Mouse (Mus musculus) CH12.LX (cell line): ENCODE results near the gene Gm6309. TPM values are rescaled to one million over a fixed set of nuclear protein-coding genes. Genes with fewer than 3 reads are reported as not detected.

Experiments used
- DNase-seq: peaks from one replicate; pipeline ENCODE4 v3.0.0-alpha.2; 2013; ENCODE audit errors: extremely low read depth
- H3K27ac ChIP-seq: 2 replicates; pipeline ENCODE4 v1.5.1; 2012; ENCODE audit warnings: low read depth, mild to moderate bottlenecking, control low read depth, moderate library complexity; ENCODE audit not compliant: insufficient read depth
- H3K27me3 ChIP-seq: replicated peaks from 2 replicates; pipeline ENCODE3; 2012; ENCODE audit warnings: inconsistent platforms
- H3K36me3 ChIP-seq, 2 experiments: replicated peaks in 1 of 2; 2 replicates each; pipeline versions ENCODE3 to v1.6.1; 2012; ENCODE audit warnings: inconsistent platforms in 1 of 2, low read length in 1 of 2, mild to moderate bottlenecking in 1 of 2, mixed read lengths in 1 of 2, moderate library complexity in 1 of 2; ENCODE audit not compliant: control insufficient read depth in 1 of 2, insufficient read depth in 1 of 2
- H3K4me1 ChIP-seq, 2 experiments: 2 replicates each; pipeline ENCODE4 v1.6.1; 2012; ENCODE audit warnings: inconsistent platforms in 1 of 2, moderate library complexity in 1 of 2; ENCODE audit not compliant: insufficient read depth in 2 of 2, control insufficient read depth in 1 of 2
- H3K4me2 ChIP-seq: 2 replicates; pipeline ENCODE4 v1.6.1; 2012; ENCODE audit warnings: low read depth, mild to moderate bottlenecking, control low read depth; ENCODE audit not compliant: poor library complexity, insufficient read depth, severe bottlenecking
- H3K4me3 ChIP-seq, 3 experiments: fragments of 150-350 bp in 1 of 3; sonication (generic) in 1 of 3; replicated peaks in 1 of 3; 2 replicates each; pipeline versions ENCODE3 to v1.5.1; 2011 to 2012; ENCODE audit warnings: low read depth in 2 of 3, low read length in 2 of 3, mild to moderate bottlenecking in 2 of 3, moderate library complexity in 2 of 3, control low read depth in 1 of 3, improper control_type of control experiment in 1 of 3, inconsistent platforms in 1 of 3, mixed read lengths in 1 of 3; ENCODE audit not compliant: poor library complexity in 1 of 3
- H3K79me2 ChIP-seq: replicated peaks from 2 replicates; pipeline ENCODE4 v1.6.1; 2012; ENCODE audit warnings: mild to moderate bottlenecking, moderate library complexity; ENCODE audit not compliant: control insufficient read depth, poor library complexity, insufficient read depth, severe bottlenecking; ENCODE audit errors: extremely low read depth
- H3K9ac ChIP-seq: 2 replicates; pipeline ENCODE4 v1.6.1; 2012; ENCODE audit warnings: low read depth, mild to moderate bottlenecking, control low read depth, moderate library complexity; ENCODE audit not compliant: insufficient read depth
- H3K9me3 ChIP-seq: replicated peaks from 2 replicates; pipeline ENCODE3; 2012; ENCODE audit warnings: low read length, inconsistent platforms, mixed read lengths
- BHLHE40 ChIP-seq: IDR thresholded peaks from 2 replicates; pipeline ENCODE4 v1.6.1; 2011; ENCODE audit warnings: mild to moderate bottlenecking, low read depth, low read length, improper control_type of control experiment
- CHD1 ChIP-seq: IDR thresholded peaks from 2 replicates; pipeline ENCODE4 v1.6.1; 2012; ENCODE audit warnings: low read depth, low read length, improper control_type of control experiment, inconsistent platforms
- CTCF ChIP-seq, 2 experiments: IDR thresholded peaks in 1 of 2; conservative IDR thresholded peaks in 1 of 2; 2 replicates each; pipeline ENCODE4 v1.5.1; 2011 to 2012; ENCODE audit warnings: low read depth in 2 of 2, low read length in 2 of 2, improper control_type of control experiment in 1 of 2, inconsistent platforms in 1 of 2, mild to moderate bottlenecking in 1 of 2, moderate library complexity in 1 of 2
- ELF1 ChIP-seq: IDR thresholded peaks from 2 replicates; pipeline ENCODE4 v1.6.1; 2014; ENCODE audit warnings: low read depth, mild to moderate bottlenecking, inconsistent platforms, low read length, improper control_type of control experiment
- GABPA ChIP-seq: IDR thresholded peaks from 2 replicates; pipeline ENCODE4 v1.6.1; 2012; ENCODE audit warnings: low read depth, low read length, improper control_type of control experiment, inconsistent platforms; ENCODE audit not compliant: insufficient replicate concordance
- HCFC1 ChIP-seq: IDR thresholded peaks from 2 replicates; pipeline ENCODE4 v1.6.1; 2012; ENCODE audit warnings: low read depth, mild to moderate bottlenecking, inconsistent platforms, low read length, improper control_type of control experiment
- IRF4 ChIP-seq: IDR thresholded peaks from 2 replicates; pipeline ENCODE4 v1.6.1; 2014; ENCODE audit warnings: low read depth, mild to moderate bottlenecking, inconsistent platforms, low read length, improper control_type of control experiment
- JUN ChIP-seq: IDR thresholded peaks from 2 replicates; pipeline ENCODE4 v1.6.1; 2011; ENCODE audit warnings: low read depth, mild to moderate bottlenecking, low read length, improper control_type of control experiment, moderate library complexity; ENCODE audit not compliant: insufficient read depth
- JUND ChIP-seq: conservative IDR thresholded peaks from 2 replicates; pipeline ENCODE4 v1.6.1; 2011; ENCODE audit warnings: low read depth, low read length, improper control_type of control experiment
- MAFK ChIP-seq: IDR thresholded peaks from 2 replicates; pipeline ENCODE4 v1.6.1; 2011; ENCODE audit warnings: low read length, improper control_type of control experiment; ENCODE audit not compliant: insufficient replicate concordance
- MAZ ChIP-seq: IDR thresholded peaks from 2 replicates; pipeline ENCODE4 v1.6.1; 2012; ENCODE audit warnings: low read depth, mild to moderate bottlenecking, inconsistent platforms, low read length, improper control_type of control experiment, moderate library complexity
- MEF2A ChIP-seq: IDR thresholded peaks from 2 replicates; pipeline ENCODE4 v1.6.1; 2014; ENCODE audit warnings: low read depth, mild to moderate bottlenecking, inconsistent platforms, low read length, improper control_type of control experiment, borderline replicate concordance
- MXI1 ChIP-seq: IDR thresholded peaks from 2 replicates; pipeline ENCODE4 v1.6.1; 2011; ENCODE audit warnings: mild to moderate bottlenecking, low read depth, low read length, improper control_type of control experiment
- NRF1 ChIP-seq: IDR thresholded peaks from 2 replicates; pipeline ENCODE4 v1.6.1; 2014; ENCODE audit warnings: low read depth, mild to moderate bottlenecking, inconsistent platforms, low read length, improper control_type of control experiment, moderate library complexity
- PAX5 ChIP-seq: IDR thresholded peaks from 2 replicates; pipeline ENCODE4 v1.6.1; 2012; ENCODE audit warnings: low read length, inconsistent platforms, mixed read lengths
- POLR2A ChIP-seq: IDR thresholded peaks from 2 replicates; pipeline ENCODE4 v1.6.1; 2011; ENCODE audit warnings: low read depth, mild to moderate bottlenecking, improper control_type of control experiment, low read length
- POLR2AphosphoS2 ChIP-seq: IDR thresholded peaks from 2 replicates; pipeline ENCODE4 v1.6.1; 2011; ENCODE audit warnings: low read depth, low read length, improper control_type of control experiment
- RAD21 ChIP-seq: IDR thresholded peaks from 2 replicates; pipeline ENCODE4 v1.6.1; 2011; ENCODE audit warnings: low read depth, mild to moderate bottlenecking, low read length, improper control_type of control experiment, moderate library complexity
- RCOR1 ChIP-seq: conservative IDR thresholded peaks from 2 replicates; pipeline ENCODE4 v1.6.1; 2012; ENCODE audit warnings: low read depth, mild to moderate bottlenecking, inconsistent platforms, low read length, improper control_type of control experiment
- SMC3 ChIP-seq: IDR thresholded peaks from 2 replicates; pipeline ENCODE4 v1.6.1; 2011; ENCODE audit warnings: low read depth, low read length, improper control_type of control experiment
- TBP ChIP-seq: conservative IDR thresholded peaks from 2 replicates; pipeline ENCODE4 v1.6.1; 2011; ENCODE audit warnings: low read depth, low read length, improper control_type of control experiment
- TCF12 ChIP-seq: IDR thresholded peaks from 2 replicates; pipeline ENCODE4 v1.6.1; 2014; ENCODE audit warnings: low read depth, mild to moderate bottlenecking, inconsistent platforms, low read length, improper control_type of control experiment
- UBTF ChIP-seq: IDR thresholded peaks from 2 replicates; pipeline ENCODE4 v1.6.1; 2012; ENCODE audit warnings: low read depth, mild to moderate bottlenecking, inconsistent platforms, low read length, improper control_type of control experiment, moderate library complexity
- USF1 ChIP-seq: IDR thresholded peaks from 2 replicates; pipeline ENCODE4 v1.6.1; 2014; ENCODE audit warnings: low read depth, mild to moderate bottlenecking, inconsistent platforms, low read length, improper control_type of control experiment
- USF2 ChIP-seq: conservative IDR thresholded peaks from 2 replicates; pipeline ENCODE4 v1.6.1; 2011; ENCODE audit warnings: low read depth, low read length, improper control_type of control experiment
- ZC3H11A ChIP-seq: IDR thresholded peaks from 2 replicates; pipeline ENCODE4 v1.6.1; 2012; ENCODE audit warnings: low read depth, mild to moderate bottlenecking, inconsistent platforms, low read length, improper control_type of control experiment
- ZKSCAN1 ChIP-seq: IDR thresholded peaks from 2 replicates; pipeline ENCODE4 v1.6.1; 2012; ENCODE audit warnings: low read depth, inconsistent platforms, low read length, improper control_type of control experiment, borderline replicate concordance
- ZMIZ1 ChIP-seq: IDR thresholded peaks from 2 replicates; pipeline ENCODE4 v1.6.1; 2012; ENCODE audit warnings: low read depth, mild to moderate bottlenecking, inconsistent platforms, low read length, improper control_type of control experiment
- ZNF384 ChIP-seq: IDR thresholded peaks from 2 replicates; pipeline ENCODE4 v1.6.1; 2012; ENCODE audit warnings: low read depth, low read length, improper control_type of control experiment, inconsistent platforms
- dilution Hi-C: fragments of 300-500 bp; cut with MboI; formaldehyde crosslinking; loops from 2 replicates; pipeline ENCODE4 v1.14.3; 2020; ENCODE audit warnings: low sequenced_read_pairs; ENCODE audit not compliant: extremely low pct_unique_long_range_greater_than_20kb, extremely low pct_ligation_motif_present
- in situ Hi-C: fragments of 300-500 bp; cut with MboI; formaldehyde crosslinking; loops from 3 replicates; pipeline ENCODE4 v1.14.3; 2019; ENCODE audit warnings: low sequenced_read_pairs, low pct_ligation_motif_present, low pct_unique_long_range_greater_than_20kb, mixed read lengths
- polyA plus RNA-seq: library from polyadenylated mRNA; unstranded; fragments of >175 nt; gene quantifications from 2 replicates; pipeline ENCODE4 v1.2.1, GENCODE M21; 2012; ENCODE audit warnings: low read depth; ENCODE audit not compliant: insufficient read length
- total RNA-seq, 2 experiments: library from RNA; depleted of rRNA; stranded (reverse); fragments of 300-350 nt in 1 of 2; fragments of >200 nt in 1 of 2; gene quantifications; 2 replicates each; pipeline ENCODE4 v1.2.3; 2012 to 2014

The Gm6309 gene
- total and polyA plus RNA-seq, 3 experiments, result not detected

DNA sequence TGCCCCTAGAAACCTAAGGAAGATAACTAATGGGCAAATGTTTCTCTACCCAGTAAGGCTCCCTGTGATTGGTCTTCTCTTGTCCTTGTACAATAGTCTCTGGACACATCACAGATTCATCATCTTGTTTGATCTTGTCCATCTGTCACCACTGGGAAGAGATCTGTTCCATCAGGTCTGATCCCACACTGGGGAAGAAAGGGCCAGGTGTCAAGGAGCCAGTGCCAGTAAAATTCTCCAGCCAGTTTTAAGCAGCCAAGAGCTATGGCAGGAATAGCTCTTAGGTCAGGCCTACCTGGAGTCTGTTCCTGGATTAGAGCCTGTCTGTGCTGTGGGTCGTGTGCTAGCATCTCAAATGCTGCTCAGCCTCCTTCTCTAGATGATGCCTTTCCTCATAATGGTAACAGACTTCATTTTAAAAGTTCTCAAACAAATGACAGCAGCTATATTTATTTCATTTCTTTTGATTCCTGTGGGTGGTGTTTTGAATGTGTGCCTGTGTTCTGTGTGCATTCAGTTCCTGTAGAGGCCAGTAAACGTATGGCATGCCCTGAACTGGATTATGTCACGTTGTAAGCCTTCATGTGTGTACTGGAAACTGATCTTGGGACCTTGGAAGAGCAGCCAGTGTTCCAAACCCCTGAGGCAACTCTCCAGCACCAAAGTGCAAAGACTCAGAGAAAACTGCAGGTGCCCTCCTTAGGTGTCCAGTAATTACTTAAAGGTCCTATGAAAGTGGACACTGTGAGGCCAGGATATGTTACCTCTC, 20.2 kb upstream of the Gm6309 start:
- Histone ChIP-seq H3K27ac (no peak overlapping the region), H3K36me3 (no peaks in the 10 kb centered on the region), H3K79me2 (no peaks in the 10 kb centered on the region), H3K4me3 (no peak overlapping the region), H3K4me2 (no peak overlapping the region), H3K27me3 (no peaks in the 10 kb centered on the region), H3K9me3 (no peaks in the 10 kb centered on the region), H3K4me1 (no peaks in the 10 kb centered on the region), H3K9ac (no peak overlapping the region)
- no peak for TF ChIP-seq UBTF
- no peak for TF ChIP-seq ZMIZ1
- TF ChIP-seq HCFC1, result no peak
- no peak for TF ChIP-seq ELF1
- TF ChIP-seq CHD1, result no peak
- no peak for TF ChIP-seq ZC3H11A
- TF ChIP-seq IRF4, result no peak
- no peak for TF ChIP-seq CTCF (conservative IDR thresholded peaks at IDR 0.05 in 1 of 2, IDR thresholded peaks at IDR 0.05 in 1 of 2; ENCODE audit: low read depth in 2 of 2, low read length in 2 of 2)
- TF ChIP-seq ZKSCAN1, result no peak
- TF ChIP-seq JUN, result no peak
- no peak for TF ChIP-seq POLR2A
- no peak for TF ChIP-seq TCF12
- no peak for TF ChIP-seq ZNF384
- TF ChIP-seq MAFK, result no peak
- no peak for TF ChIP-seq SMC3
- TF ChIP-seq MAZ, result no peak
- TF ChIP-seq USF2, result no peak
- TF ChIP-seq PAX5, result no peak
- dilution Hi-C loops, result no loop called here
- no peak for DNase-seq
- in situ Hi-C loops, result loop anchor here (10.0 to 25.0 kb wide), 2 partner anchors 114 to 272 kb away; no protein-coding TSS in a partner anchor

DNA sequence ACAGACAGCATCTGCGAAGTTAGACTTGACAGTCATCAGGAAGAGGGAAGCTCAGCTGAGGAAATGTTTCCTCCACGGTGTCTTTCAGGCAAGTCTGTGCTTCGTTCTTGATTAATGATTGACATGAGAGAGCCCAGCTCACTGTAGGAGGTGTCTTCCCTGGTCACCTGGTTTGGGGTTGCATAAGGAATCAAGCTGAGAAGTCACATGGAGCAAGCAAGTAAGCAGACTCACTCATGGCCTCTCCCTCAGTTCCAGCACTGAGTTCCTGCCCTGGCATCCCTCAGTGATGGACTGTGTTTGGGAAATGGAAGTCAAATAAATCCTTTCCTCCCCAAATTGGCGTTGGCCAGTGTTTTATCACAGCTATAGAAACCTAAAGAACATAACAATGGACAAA, 19.6 kb upstream of the Gm6309 start:
- DNase-seq, result no peak
- in situ Hi-C loops, result loop anchor here (10.0 to 25.0 kb wide), 2 partner anchors 115 to 272 kb away; no protein-coding TSS in a partner anchor
- TF ChIP-seq MXI1, result no peak
- no peak for TF ChIP-seq UBTF
- TF ChIP-seq TBP, result no peak
- TF ChIP-seq NRF1, result no peak
- TF ChIP-seq MEF2A, result no peak
- TF ChIP-seq SMC3, result no peak
- no peak for TF ChIP-seq ZNF384
- TF ChIP-seq JUND, result no peak
- no peak for TF ChIP-seq BHLHE40
- TF ChIP-seq USF1, result no peak
- TF ChIP-seq RAD21, result no peak
- TF ChIP-seq ELF1, result no peak
- TF ChIP-seq USF2, result no peak
- TF ChIP-seq GABPA, result no peak
- no peak for TF ChIP-seq CHD1
- TF ChIP-seq RCOR1, result no peak
- no peak for TF ChIP-seq ZKSCAN1
- TF ChIP-seq POLR2AphosphoS2, result no peak
- TF ChIP-seq TCF12, result no peak
- no peak for TF ChIP-seq JUN
- H3K4me3 ChIP-seq, result no peak overlapping the region
- no peak overlapping the region for H3K9ac ChIP-seq
- no peak overlapping the region for H3K27ac ChIP-seq
- no peaks in the 10 kb centered on the region for H3K79me2 ChIP-seq
- dilution Hi-C loops, result no loop called here
- no peaks in the 10 kb centered on the region for H3K27me3 ChIP-seq
- no peak overlapping the region for H3K4me2 ChIP-seq
- H3K36me3 ChIP-seq, result no peaks in the 10 kb centered on the region
- H3K9me3 ChIP-seq, result no peaks in the 10 kb centered on the region
- H3K4me1 ChIP-seq, result no peaks in the 10 kb centered on the region
